Mouse (Mus musculus): ENCODE data around the gene Ripor1.

DNA sequence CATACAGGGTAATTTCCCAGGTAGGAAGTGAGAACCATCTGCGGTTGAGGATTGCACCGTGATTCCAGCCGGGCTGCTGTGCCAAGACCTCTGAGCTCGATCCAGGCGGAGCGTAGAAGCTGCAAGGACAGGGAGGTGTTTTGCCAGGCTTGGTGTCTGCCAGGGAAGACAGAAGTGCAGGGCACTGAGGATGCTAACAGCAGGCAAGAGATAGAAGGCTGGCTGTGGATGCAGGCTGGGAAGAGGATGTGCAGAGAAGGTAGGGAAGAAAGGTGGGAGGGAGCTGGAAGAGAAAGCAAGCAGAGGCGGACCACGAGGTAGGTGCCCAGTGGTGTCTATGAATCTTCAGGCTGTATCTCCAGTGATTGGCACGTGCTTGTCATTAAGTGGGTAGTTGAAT is 6.8 kb downstream of the Ripor1 start:
- TF ChIP-seq CTCF (IDR thresholded peaks at IDR 0.05; ENCODE audit: extremely low read depth, insufficient read length, insufficient replicate concordance, low read depth, low read length) (no peak), POLR2A (IDR thresholded peaks at IDR 0.05; ENCODE audit: low read depth, low read length) (no peak)
